Mouse (Mus musculus) ES-Bruce4 (cell line): ENCODE results near the gene Cct7.

Experiments
- CTCF ChIP-seq: IDR thresholded peaks from one replicate; pipeline ENCODE4 v1.8.1; 2011; ENCODE audit warnings: low read depth, low read length
- EP300 ChIP-seq: IDR thresholded peaks from 2 replicates; pipeline ENCODE4 v1.6.1; 2011; ENCODE audit warnings: low read depth, low read length; ENCODE audit not compliant: insufficient read depth
- POLR2A ChIP-seq: IDR thresholded peaks from one replicate; pipeline ENCODE4 v1.8.1; 2011; ENCODE audit warnings: low read length; ENCODE audit not compliant: insufficient read depth

DNA sequence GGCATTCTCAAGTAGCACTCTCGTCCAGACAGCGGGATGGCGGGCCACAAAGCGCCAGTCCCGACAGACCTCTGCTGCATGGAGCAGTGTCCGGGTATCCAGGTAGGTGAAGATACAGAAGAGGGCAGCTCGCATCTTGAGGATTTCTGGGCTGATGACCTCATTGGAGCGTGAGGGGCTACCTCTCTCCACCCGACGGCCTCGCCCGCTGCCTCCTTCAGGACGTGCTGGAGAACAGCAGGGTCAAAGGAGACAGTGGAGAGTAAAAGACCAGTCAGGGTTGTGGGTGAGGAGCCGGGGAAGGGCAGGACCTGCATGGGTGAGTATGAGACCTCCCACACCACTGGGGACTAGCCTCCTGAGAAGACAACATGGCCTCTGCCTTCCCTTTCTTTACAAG is 27.1 kb downstream of the Cct7 start:
- TF ChIP-seq CTCF, result peak; percentile 17
- TF ChIP-seq POLR2A, result no peak
- no peak for TF ChIP-seq EP300
